Mouse (Mus musculus) embryonic fibroblast, embryonic 13.5 days (primary cell): Measurements from ENCODE around the gene Prtg.

Experiments used
- CTCF ChIP-seq: IDR thresholded peaks from 2 replicates; pipeline ENCODE4 v1.5.1; 2011; ENCODE audit warnings: mild to moderate bottlenecking, control low read depth, low read length, moderate library complexity, borderline replicate concordance; ENCODE audit not compliant: insufficient read depth
- POLR2A ChIP-seq: IDR thresholded peaks from 2 replicates; pipeline ENCODE4 v1.6.1; 2011; ENCODE audit warnings: low read depth, mild to moderate bottlenecking, control low read depth, low read length, moderate library complexity

GRCm38 (mm10) chr9:72913551-72913950, 106.9 kb downstream of the Prtg start:
- TF ChIP-seq CTCF (no peak), POLR2A (no peak)
